Mouse (Mus musculus) thymus, postnatal 4 days (tissue): Measurements from ENCODE around the gene Samd14.

Source experiments
- DNase-seq: peaks from one replicate; pipeline ENCODE4 v3.0.0; 2021

The Samd14 gene

DNA sequence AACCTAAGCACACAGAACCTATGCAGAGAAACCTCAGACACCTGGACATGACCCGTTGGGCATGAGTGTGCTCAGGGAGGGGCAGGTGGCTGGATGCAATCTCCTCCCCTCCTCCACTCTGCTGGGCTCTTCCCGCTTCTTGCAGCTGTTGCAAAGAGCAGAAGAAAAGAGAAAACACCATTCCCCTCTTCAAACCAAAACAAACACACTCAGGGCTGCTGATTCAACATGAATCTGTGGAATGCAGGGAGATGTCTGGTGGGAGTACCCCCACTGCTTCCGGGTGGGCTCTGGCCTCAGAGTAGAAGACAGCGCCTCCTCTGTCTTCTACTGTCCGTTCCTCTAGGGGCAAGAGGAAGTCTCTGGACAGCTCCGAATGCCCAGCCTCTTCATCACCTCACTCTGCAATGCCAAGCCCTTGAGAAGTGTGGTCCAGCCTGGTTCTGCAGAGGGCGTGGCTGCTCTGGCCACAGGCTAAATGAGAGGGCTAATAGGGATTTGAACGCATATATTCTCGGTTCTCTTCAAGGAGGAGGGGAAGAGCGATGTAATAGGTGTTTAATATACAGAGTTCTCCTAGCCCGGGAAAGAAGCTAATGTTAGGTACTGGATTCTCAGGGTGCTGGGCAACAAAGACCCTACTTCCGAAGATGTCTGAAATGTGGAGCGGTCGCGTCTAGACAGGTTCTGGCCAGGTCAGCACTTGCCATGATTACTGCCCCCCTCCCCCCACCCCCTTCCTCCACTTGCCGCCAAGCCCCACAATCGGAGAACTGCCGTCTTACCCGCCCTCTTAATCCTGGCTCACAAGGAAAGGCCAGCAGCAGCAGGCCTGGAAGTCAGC lies 65.7 kb downstream of the Samd14 start:
- no peak for DNase-seq
